Comparison of ENCODE assay signal across 7 mouse cellular contexts in genomic region chr10:80423562-80423961, GRCm38 (mm10). TPM values are rescaled to one million over a fixed set of nuclear protein-coding genes. Genes with fewer than 3 reads are reported as not detected.
DNase-seq lines count a peak whose midpoint lies in the region; ATAC-seq lines count a peak whose summit lies in the region.

No protein-coding gene starts in this region.

- intact Hi-C loops in left cerebral cortex, postnatal 4 days (cut with DNase I), result no loop called here

- DNase-seq in lung, postnatal 36 days, result no peak
- peak; percentile 87 for DNase-seq in c-Kit-positive CD71-positive TER-119-negative erythroid progenitor cells, embryonic 14.5 days (ENCODE audit: low read depth)
- DNase-seq in spleen, postnatal 14 days (ENCODE audit: low spot score in 2 of 2), result peak; percentile 78 to 81
- DNase-seq in left cerebral cortex, postnatal 4 days, result no peak
- DNase-seq in adrenal gland, postnatal 36 days, result no peak

- ATAC-seq in lung, embryonic 16.5 days (ENCODE audit: low read depth), result peak; percentile 45; the same call in 1 of the 2 replicates
- ATAC-seq in hindbrain, embryonic 15.5 days (ENCODE audit: low FRiP score, low read depth), result no peak

- peaks cover 4% of the 10 kb centered on the region; the same call in 1 of the 2 replicates for H3K4me1 ChIP-seq in lung, embryonic 16.5 days (replicated peaks; ENCODE audit: control insufficient read depth, insufficient read depth, low read length)
- H3K4me1 ChIP-seq in hindbrain, embryonic 15.5 days (replicated peaks), result peaks cover 28% of the 10 kb centered on the region

- WGBS in lung, embryonic 16.5 days, result 42% methylated on average over 4 of the region's 4 CpGs
- WGBS in hindbrain, embryonic 15.5 days, result 57% methylated on average over 4 of the region's 4 CpGs

- H3K9me3 ChIP-seq in lung, embryonic 16.5 days (ENCODE audit: control insufficient read depth, low read length), result peaks cover 5% of the 10 kb centered on the region; the same call in 1 of the 2 replicates
- H3K9me3 ChIP-seq in hindbrain, embryonic 15.5 days, result no peaks in the 10 kb centered on the region

- H3K27me3 ChIP-seq in lung, embryonic 16.5 days (ENCODE audit: control insufficient read depth, insufficient read depth, low read depth, low read length), result no peaks in the 10 kb centered on the region
- H3K27me3 ChIP-seq in hindbrain, embryonic 15.5 days, result no peaks in the 10 kb centered on the region

- no peak overlapping the region for H3K9ac ChIP-seq in lung, embryonic 16.5 days (ENCODE audit: low read length)
- H3K9ac ChIP-seq in hindbrain, embryonic 15.5 days, result no peak overlapping the region

- H3K4me3 ChIP-seq in lung, embryonic 16.5 days (ENCODE audit: low read length), result no peak overlapping the region
- H3K4me3 ChIP-seq in hindbrain, embryonic 15.5 days, result no peak overlapping the region

- peaks cover 70% of the 10 kb centered on the region for H3K36me3 ChIP-seq in lung, embryonic 16.5 days (ENCODE audit: control insufficient read depth, insufficient read depth, low read length)
- H3K36me3 ChIP-seq in hindbrain, embryonic 15.5 days, result peaks cover 69% of the 10 kb centered on the region

- no peak overlapping the region for H3K27ac ChIP-seq in lung, embryonic 16.5 days (ENCODE audit: low read length)
- H3K27ac ChIP-seq in hindbrain, embryonic 15.5 days (replicated peaks), result 0 out of 2 replicates have a peak overlapping the region, but pooled peaks have one; percentile 10

- H3K4me2 ChIP-seq in lung, embryonic 16.5 days (ENCODE audit: low read depth, low read length), result no peak overlapping the region
- H3K4me2 ChIP-seq in hindbrain, embryonic 15.5 days, result no peak overlapping the region

RNA-seq across cellular contexts. Expression of gene Tcf3, which starts 9.9 kb away (rescaled TPM):
- 81.0 and 82.4 TPM in 2 replicates for polyA plus RNA-seq in lung, embryonic 16.5 days (2015; fragmentation: Nextera tagmentation; extraction: Ambion mirVana)
- polyA plus RNA-seq in hindbrain, embryonic 15.5 days (2015; fragmentation: Nextera tagmentation; extraction: Ambion mirVana), result 52.5 and 54.7 TPM in 2 replicates
- 10 to 100 TPM; 51.9 to 53.7 TPM for total RNA-seq in left cerebral cortex, postnatal 4 days (2021)
- total RNA-seq in adrenal gland, postnatal 36 days (2021), result 10 to 100 TPM; 48.2 to 64.3 TPM

RNA-seq across cellular contexts. Expression of gene Uqcr11, which starts 16.9 kb away (rescaled TPM):
- 618 and 673 TPM in 2 replicates for polyA plus RNA-seq in lung, embryonic 16.5 days (2015; fragmentation: Nextera tagmentation; extraction: Ambion mirVana)
- 711 and 737 TPM in 2 replicates for polyA plus RNA-seq in hindbrain, embryonic 15.5 days (2015; fragmentation: Nextera tagmentation; extraction: Ambion mirVana)
- total RNA-seq in left cerebral cortex, postnatal 4 days (2021), result 100 to 1,000 TPM; 282 to 286 TPM
- total RNA-seq in adrenal gland, postnatal 36 days (2021), result 100 to 1,000 TPM; 876 to 886 TPM

RNA-seq across cellular contexts. Expression of gene Mbd3, which starts 24.2 kb away (rescaled TPM):
- 192 and 204 TPM in 2 replicates for polyA plus RNA-seq in lung, embryonic 16.5 days (2015; fragmentation: Nextera tagmentation; extraction: Ambion mirVana)
- polyA plus RNA-seq in hindbrain, embryonic 15.5 days (2015; fragmentation: Nextera tagmentation; extraction: Ambion mirVana), result 213 and 229 TPM in 2 replicates
- 100 to 1,000 TPM; 138 to 147 TPM for total RNA-seq in left cerebral cortex, postnatal 4 days (2021)
- total RNA-seq in adrenal gland, postnatal 36 days (2021), result 100 to 1,000 TPM; 140 to 148 TPM

RNA-seq across cellular contexts. Expression of gene Mex3d, which starts 36.1 kb away (rescaled TPM):
- polyA plus RNA-seq in lung, embryonic 16.5 days (2015; fragmentation: Nextera tagmentation; extraction: Ambion mirVana), result 4.4 and 4.5 TPM in 2 replicates
- 18.9 and 19.2 TPM in 2 replicates for polyA plus RNA-seq in hindbrain, embryonic 15.5 days (2015; fragmentation: Nextera tagmentation; extraction: Ambion mirVana)
- total RNA-seq in left cerebral cortex, postnatal 4 days (2021), result 10 to 100 TPM; 75.5 to 80.1 TPM
- total RNA-seq in adrenal gland, postnatal 36 days (2021), result 10 to 100 TPM; 22.4 to 29.9 TPM

Comparison
In these comparisons a context has a peak if more than half of its experiments do, and no peak if none do; other contexts are left out.
1. DNase-seq: peak in c-Kit-positive CD71-positive TER-119-negative erythroid progenitor cells, embryonic 14.5 days (single experiment) and spleen, postnatal 14 days (2 of 2); none in lung, postnatal 36 days (single experiment), left cerebral cortex, postnatal 4 days (single experiment) and adrenal gland, postnatal 36 days (0 of 2).